Mouse (Mus musculus) urinary bladder, adult 2 months (tissue): ENCODE results near the gene Ptchd3. TPM values are rescaled to one million over a fixed set of nuclear protein-coding genes. Genes with fewer than 3 reads are reported as not detected.

Experiments used
- polyA plus RNA-seq: library from polyadenylated mRNA; depleted of rRNA; stranded (reverse); fragments of >200 nt; gene quantifications from 2 replicates; pipeline ENCODE4 v1.2.3, GENCODE M21; 2012; rRNA removed

The Ptchd3 gene
- polyA plus RNA-seq, 1 experiment, result not detected

Other genes with a start within 250 kb of the Ptchd3 start
- 11.2 and 13.1 TPM in 2 replicates for gene B3gntl1, start 157.1 kb upstream of the Ptchd3 start, polyA plus RNA-seq
- 39.0 and 46.7 TPM in 2 replicates for gene Metrnl, start 128.7 kb upstream of the Ptchd3 start, polyA plus RNA-seq